Mouse (Mus musculus) MEL (cell line): ENCODE measurements around the gene Gramd1c.

Experiments
- CTCF ChIP-seq, 3 experiments: IDR thresholded peaks in 2 of 3; conservative IDR thresholded peaks in 1 of 3; 2 replicates each; pipeline ENCODE4 v1.5.1; 2011 to 2012; ENCODE audit warnings: low read length in 3 of 3, low read depth in 2 of 3, mild to moderate bottlenecking in 2 of 3, improper control_type of control experiment in 1 of 3, inconsistent platforms in 1 of 3, mixed read lengths in 1 of 3, moderate library complexity in 1 of 3; ENCODE audit not compliant: control insufficient read depth in 1 of 3, insufficient read depth in 1 of 3, poor library complexity in 1 of 3, severe bottlenecking in 1 of 3
- ETS1 ChIP-seq: IDR thresholded peaks from 2 replicates; pipeline ENCODE4 v1.6.1; 2012; ENCODE audit warnings: low read depth, mild to moderate bottlenecking, inconsistent platforms, low read length, improper control_type of control experiment, moderate library complexity
- JUND ChIP-seq: IDR thresholded peaks from 2 replicates; pipeline ENCODE4 v1.6.1; 2011; ENCODE audit warnings: low read depth, mild to moderate bottlenecking, improper control_type of control experiment, low read length
- MXI1 ChIP-seq: IDR thresholded peaks from 2 replicates; pipeline ENCODE4 v1.6.1; 2011; ENCODE audit warnings: mild to moderate bottlenecking, low read depth, low read length, improper control_type of control experiment
- NELFE ChIP-seq: IDR thresholded peaks from 2 replicates; pipeline ENCODE4 v1.6.1; 2011; ENCODE audit warnings: low read depth, low read length, improper control_type of control experiment
- NRF1 ChIP-seq: IDR thresholded peaks from 2 replicates; pipeline ENCODE4 v1.6.1; 2014; ENCODE audit warnings: low read depth, mild to moderate bottlenecking, inconsistent platforms, low read length, improper control_type of control experiment, moderate library complexity; ENCODE audit not compliant: poor library complexity, insufficient read depth, severe bottlenecking
- POLR2A ChIP-seq, 2 experiments: IDR thresholded peaks; 2 replicates each; pipeline ENCODE4 v1.6.1; 2011 to 2012; ENCODE audit warnings: low read length in 2 of 2, mild to moderate bottlenecking in 2 of 2, control low read depth in 1 of 2, improper control_type of control experiment in 1 of 2, low read depth in 1 of 2, moderate library complexity in 1 of 2; ENCODE audit not compliant: control insufficient read depth in 1 of 2, insufficient read depth in 1 of 2, poor library complexity in 1 of 2
- POLR2AphosphoS2 ChIP-seq: IDR thresholded peaks from 2 replicates; pipeline ENCODE4 v1.6.1; 2011; ENCODE audit warnings: low read length, improper control_type of control experiment
- TAL1 ChIP-seq: IDR thresholded peaks from 2 replicates; pipeline ENCODE4 v1.6.1; 2012; ENCODE audit warnings: mild to moderate bottlenecking, inconsistent platforms, low read length, moderate library complexity, mixed read lengths
- TBP ChIP-seq: IDR thresholded peaks from 2 replicates; pipeline ENCODE4 v1.8.0; 2011; ENCODE audit warnings: low read depth, low read length, improper control_type of control experiment
- TCF12 ChIP-seq: IDR thresholded peaks from 2 replicates; pipeline ENCODE4 v1.6.1; 2014; ENCODE audit warnings: low read depth, mild to moderate bottlenecking, inconsistent platforms, low read length, improper control_type of control experiment, moderate library complexity
- UBTF ChIP-seq: IDR thresholded peaks from 2 replicates; pipeline ENCODE4 v1.6.1; 2012; ENCODE audit warnings: low read depth, mild to moderate bottlenecking, inconsistent platforms, low read length, improper control_type of control experiment, moderate library complexity, borderline replicate concordance; ENCODE audit not compliant: insufficient read depth

GRCm38 (mm10) chr16:43940846-43941245, 122.3 kb downstream of the Gramd1c start:
- TF ChIP-seq CTCF (IDR thresholded peaks at IDR 0.05 in 2 of 3, conservative IDR thresholded peaks at IDR 0.05 in 1 of 3; ENCODE audit: control insufficient read depth in 1 of 3, insufficient read depth in 1 of 3, low read depth in 2 of 3, low read length in 3 of 3, poor library complexity in 1 of 3, severe bottlenecking in 1 of 3), result no peak
- no peak for TF ChIP-seq TCF12
- TF ChIP-seq POLR2AphosphoS2, result no peak
- no peak for TF ChIP-seq TAL1
- no peak for TF ChIP-seq ETS1
- TF ChIP-seq JUND, result no peak
- no peak for TF ChIP-seq TBP
- TF ChIP-seq NRF1, result no peak
- no peak for TF ChIP-seq NELFE
- no peak for TF ChIP-seq POLR2A (IDR thresholded peaks at IDR 0.05; ENCODE audit: control insufficient read depth in 1 of 2, insufficient read depth in 1 of 2, low read depth in 1 of 2, low read length in 2 of 2, poor library complexity in 1 of 2)
- TF ChIP-seq MXI1, result no peak
- no peak for TF ChIP-seq UBTF
